Mouse (Mus musculus): ENCODE results near the gene Raver2. TPM values are rescaled to one million over a fixed set of nuclear protein-coding genes. Genes with fewer than 3 reads are reported as not detected.

Gene Raver2
- polyA plus RNA-seq, 1 experiment from 2014 or later, result 4.4 TPM

- 82% methylated on average over 2 of the region's 2 CpGs for WGBS
- peaks cover 81% of the 10 kb centered on the region for H3K36me3 ChIP-seq (ENCODE audit: control insufficient read depth, insufficient read depth, low read length)
These were observed 95.4 kb downstream of the Raver2 start for GRCm38 (mm10) chr4:101164189-101164588.

DNA sequence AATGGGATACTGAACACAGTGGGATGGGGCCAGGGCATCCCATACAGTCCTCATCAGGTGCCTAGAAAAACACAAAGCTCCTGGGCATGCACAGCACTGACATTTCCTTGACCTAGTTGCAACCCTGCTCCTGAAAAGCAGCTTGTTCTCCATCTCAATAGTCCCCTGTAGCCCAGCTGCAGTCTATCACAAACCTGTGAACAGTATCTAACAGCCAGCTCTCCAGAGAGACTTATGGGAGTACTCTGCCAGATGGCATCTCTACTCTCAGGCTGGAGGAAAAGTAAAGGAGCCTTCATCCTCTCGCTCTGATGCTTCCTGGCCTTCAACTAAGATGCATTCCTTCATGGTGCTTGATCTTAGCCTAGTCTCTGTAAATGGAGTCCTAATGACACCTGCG is 95.9 kb downstream of the Raver2 start:
- no peak for ATAC-seq (ENCODE audit: insufficient number of reproducible peaks, insufficient read depth, low FRiP score, low read depth)
- Histone ChIP-seq H3K9me3 (ENCODE audit: control insufficient read depth, low read length) (no peaks in the 10 kb centered on the region), H3K36me3 (ENCODE audit: control insufficient read depth, insufficient read depth, low read length) (peaks cover 81% of the 10 kb centered on the region), H3K4me3 (ENCODE audit: control insufficient read depth in 1 of 2, insufficient read depth in 1 of 2, low read depth in 1 of 2, low read length in 2 of 2) (no peak overlapping the region), H3K27me3 (ENCODE audit: control insufficient read depth, insufficient read depth, low read length) (no peaks in the 10 kb centered on the region), H3K27ac (replicated peaks in 1 of 2; ENCODE audit: control insufficient read depth in 1 of 2, insufficient read depth in 1 of 2, low read depth in 2 of 2, low read length in 2 of 2) (no peak overlapping the region), H3K4me1 (ENCODE audit: control insufficient read depth in 2 of 2, insufficient read depth in 2 of 2, low read length in 2 of 2) (no peaks in the 10 kb centered on the region), H3K9ac (ENCODE audit: low read length) (no peak overlapping the region), H3K4me2 (ENCODE audit: low read length) (no peak overlapping the region)
- WGBS, result 89% methylated on average over 2 of the region's 2 CpGs

More at GRCm38 (mm10) chr4:101164189-101164588, 95.4 kb downstream of the Raver2 start:
- Histone ChIP-seq H3K27me3 (ENCODE audit: control insufficient read depth, insufficient read depth, low read length) (no peaks in the 10 kb centered on the region), H3K4me3 (ENCODE audit: control insufficient read depth in 1 of 2, insufficient read depth in 1 of 2, low read depth in 1 of 2, low read length in 2 of 2) (no peak overlapping the region), H3K4me1 (ENCODE audit: control insufficient read depth in 2 of 2, insufficient read depth in 2 of 2, low read length in 2 of 2) (no peaks in the 10 kb centered on the region), H3K4me2 (ENCODE audit: low read length) (no peak overlapping the region), H3K27ac (replicated peaks in 1 of 2; ENCODE audit: control insufficient read depth in 1 of 2, insufficient read depth in 1 of 2, low read depth in 2 of 2, low read length in 2 of 2) (no peak overlapping the region), H3K9ac (ENCODE audit: low read length) (no peak overlapping the region), H3K9me3 (ENCODE audit: control insufficient read depth, low read length) (no peaks in the 10 kb centered on the region)
- no peak for ATAC-seq (ENCODE audit: insufficient number of reproducible peaks, insufficient read depth, low FRiP score, low read depth)

GRCm38 (mm10) chr4:101165776-101166175 is 97.0 kb downstream of the Raver2 start:
- Histone ChIP-seq H3K27ac (replicated peaks in 1 of 2; ENCODE audit: control insufficient read depth in 1 of 2, insufficient read depth in 1 of 2, low read depth in 2 of 2, low read length in 2 of 2) (no peak overlapping the region), H3K9ac (ENCODE audit: low read length) (no peak overlapping the region), H3K9me3 (ENCODE audit: control insufficient read depth, low read length) (no peaks in the 10 kb centered on the region), H3K4me3 (ENCODE audit: control insufficient read depth in 1 of 2, insufficient read depth in 1 of 2, low read depth in 1 of 2, low read length in 2 of 2) (no peak overlapping the region), H3K4me2 (ENCODE audit: low read length) (no peak overlapping the region), H3K27me3 (ENCODE audit: control insufficient read depth, insufficient read depth, low read length) (no peaks in the 10 kb centered on the region), H3K4me1 (ENCODE audit: control insufficient read depth in 2 of 2, insufficient read depth in 2 of 2, low read length in 2 of 2) (no peaks in the 10 kb centered on the region), H3K36me3 (ENCODE audit: control insufficient read depth, insufficient read depth, low read length) (peaks cover 81% of the 10 kb centered on the region)
- WGBS, result 77% methylated on average over 4 of the region's 4 CpGs
- ATAC-seq (ENCODE audit: insufficient number of reproducible peaks, insufficient read depth, low FRiP score, low read depth), result no peak

DNA sequence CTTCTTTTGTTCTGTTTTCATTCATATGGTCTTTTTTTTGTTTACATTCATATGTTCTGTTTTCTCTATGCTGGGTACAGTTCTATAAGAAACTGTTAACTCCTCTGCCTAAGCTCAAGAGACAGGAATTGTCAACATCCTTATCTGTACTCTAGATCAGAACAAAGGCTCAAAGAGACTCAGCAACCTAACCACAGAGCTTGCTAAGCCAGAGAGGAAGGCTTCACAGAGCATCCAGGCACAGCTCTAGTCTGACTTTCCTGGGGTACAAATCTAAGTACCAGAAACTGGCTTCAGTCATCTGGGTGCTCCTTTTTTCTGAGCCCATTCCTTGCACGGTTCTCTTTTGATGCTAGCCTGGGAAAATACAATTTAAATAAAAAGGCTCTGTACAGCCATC is 99.0 kb downstream of the Raver2 start:
- H3K4me1 ChIP-seq (ENCODE audit: control insufficient read depth in 2 of 2, insufficient read depth in 2 of 2, low read length in 2 of 2), result no peaks in the 10 kb centered on the region
- H3K36me3 ChIP-seq (ENCODE audit: control insufficient read depth, insufficient read depth, low read length), result peaks cover 75% of the 10 kb centered on the region
- no peak for ATAC-seq (ENCODE audit: insufficient number of reproducible peaks, insufficient read depth, low FRiP score, low read depth)
- WGBS, result 94% methylated on average over 1 of the region's 1 CpGs
- no peaks in the 10 kb centered on the region for H3K27me3 ChIP-seq (ENCODE audit: control insufficient read depth, insufficient read depth, low read length)
- no peak overlapping the region for H3K9ac ChIP-seq (ENCODE audit: low read length)
- H3K4me2 ChIP-seq (ENCODE audit: low read length), result no peak overlapping the region
- no peaks in the 10 kb centered on the region for H3K9me3 ChIP-seq (ENCODE audit: control insufficient read depth, low read length)
- no peak overlapping the region for H3K4me3 ChIP-seq (ENCODE audit: control insufficient read depth in 1 of 2, insufficient read depth in 1 of 2, low read depth in 1 of 2, low read length in 2 of 2)
- H3K27ac ChIP-seq (replicated peaks in 1 of 2; ENCODE audit: control insufficient read depth in 1 of 2, insufficient read depth in 1 of 2, low read depth in 2 of 2, low read length in 2 of 2), result no peak overlapping the region

GRCm38 (mm10) chr4:101168189-101168778 is 99.5 kb downstream of the Raver2 start:
- no peak for ATAC-seq (ENCODE audit: insufficient number of reproducible peaks, insufficient read depth, low FRiP score, low read depth)
- WGBS, result 47% methylated on average over 6 of the region's 6 CpGs
- Histone ChIP-seq H3K4me3 (ENCODE audit: control insufficient read depth in 1 of 2, insufficient read depth in 1 of 2, low read depth in 1 of 2, low read length in 2 of 2) (no peak overlapping the region), H3K27ac (replicated peaks in 1 of 2; ENCODE audit: control insufficient read depth in 1 of 2, insufficient read depth in 1 of 2, low read depth in 2 of 2, low read length in 2 of 2) (no peak overlapping the region), H3K9me3 (ENCODE audit: control insufficient read depth, low read length) (no peaks in the 10 kb centered on the region), H3K4me1 (ENCODE audit: control insufficient read depth in 2 of 2, insufficient read depth in 2 of 2, low read length in 2 of 2) (no peaks in the 10 kb centered on the region), H3K4me2 (ENCODE audit: low read length) (no peak overlapping the region), H3K27me3 (ENCODE audit: control insufficient read depth, insufficient read depth, low read length) (no peaks in the 10 kb centered on the region), H3K9ac (ENCODE audit: low read length) (no peak overlapping the region), H3K36me3 (ENCODE audit: control insufficient read depth, insufficient read depth, low read length) (peaks cover 75% of the 10 kb centered on the region)

- Histone ChIP-seq H3K27me3 (ENCODE audit: control insufficient read depth, insufficient read depth, low read length) (no peaks in the 10 kb centered on the region), H3K9ac (ENCODE audit: low read length) (no peak overlapping the region), H3K27ac (replicated peaks in 1 of 2; ENCODE audit: control insufficient read depth in 1 of 2, insufficient read depth in 1 of 2, low read depth in 2 of 2, low read length in 2 of 2) (no peak overlapping the region), H3K36me3 (ENCODE audit: control insufficient read depth, insufficient read depth, low read length) (peaks cover 68% of the 10 kb centered on the region), H3K4me1 (ENCODE audit: control insufficient read depth in 2 of 2, insufficient read depth in 2 of 2, low read length in 2 of 2) (peaks cover 5 to 8% of the 10 kb centered on the region in 2 experiments; a peak in 3 of 4 replicates), H3K9me3 (ENCODE audit: control insufficient read depth, low read length) (no peaks in the 10 kb centered on the region), H3K4me3 (ENCODE audit: control insufficient read depth in 1 of 2, insufficient read depth in 1 of 2, low read depth in 1 of 2, low read length in 2 of 2) (no peak overlapping the region), H3K4me2 (ENCODE audit: low read length) (no peak overlapping the region)
- 61% methylated on average over 2 of the region's 2 CpGs for WGBS
- no peak for ATAC-seq (ENCODE audit: insufficient number of reproducible peaks, insufficient read depth, low FRiP score, low read depth)
These were observed 104.0 kb downstream of the Raver2 start for GRCm38 (mm10) chr4:101172738-101173137.

- ATAC-seq (ENCODE audit: insufficient number of reproducible peaks, insufficient read depth, low FRiP score, low read depth), result no peak
- H3K4me1 ChIP-seq (ENCODE audit: control insufficient read depth in 2 of 2, insufficient read depth in 2 of 2, low read length in 2 of 2), result peaks cover 7 to 19% of the 10 kb centered on the region in 2 experiments
- H3K27ac ChIP-seq (replicated peaks in 1 of 2; ENCODE audit: control insufficient read depth in 1 of 2, insufficient read depth in 1 of 2, low read depth in 2 of 2, low read length in 2 of 2), result no peak overlapping the region
- 84% methylated on average over 10 of the region's 10 CpGs for WGBS
- H3K9me3 ChIP-seq (ENCODE audit: control insufficient read depth, low read length), result no peaks in the 10 kb centered on the region
- no peak overlapping the region for H3K9ac ChIP-seq (ENCODE audit: low read length)
- peaks cover 61% of the 10 kb centered on the region for H3K36me3 ChIP-seq (ENCODE audit: control insufficient read depth, insufficient read depth, low read length)
- H3K4me3 ChIP-seq (ENCODE audit: control insufficient read depth in 1 of 2, insufficient read depth in 1 of 2, low read depth in 1 of 2, low read length in 2 of 2), result no peak overlapping the region
- no peaks in the 10 kb centered on the region for H3K27me3 ChIP-seq (ENCODE audit: control insufficient read depth, insufficient read depth, low read length)
- H3K4me2 ChIP-seq (ENCODE audit: low read length), result no peak overlapping the region
These were observed 106.3 kb downstream of the Raver2 start for GRCm38 (mm10) chr4:101174916-101175625.

All from heart, embryonic 14.5 days (tissue).